Mouse (Mus musculus) CD4-positive naive resting alpha-beta T cell, adult 57 days (primary cell): Measurements from ENCODE around the gene Gm5169. TPM values are rescaled to one million over a fixed set of nuclear protein-coding genes. Genes with fewer than 3 reads are reported as not detected.

Source experiments
- total RNA-seq: library from RNA; stranded (reverse); gene quantifications from one replicate; pipeline ENCODE4 v1.2.4, GENCODE M21; 2023

The Gm5169 gene
- total RNA-seq, result not detected

GRCm38 (mm10) chrX:25301355-25301754, at the start of gene Gm5169:
TSS of gene Gm5169 (minus strand) at chrX:25301455.

